In genomic region chr2:122194509-122194929, GRCm38 (mm10) we compare ENCODE assay signal across 10 mouse cellular contexts. TPM values are rescaled to one million over a fixed set of nuclear protein-coding genes. Genes with fewer than 3 reads are reported as not detected.
A peak's percentile ranks its signal among the peaks of the same experiment; 100 is the strongest.
DNase-seq lines count a peak whose midpoint lies in the region; ATAC-seq lines count a peak whose summit lies in the region.
"Had no signal": no experiment of that assay in that cellular context is flagged by ENCODE, and none has a peak within 500 bp of the region (broad histone marks: within the 10 kb centered on the region; RNA-seq: fewer than 3 reads in every experiment).

No protein-coding gene starts in this region.

- no peaks in the 10 kb centered on the region for H3K27me3 ChIP-seq in forebrain, embryonic 13.5 days
- H3K27me3 ChIP-seq in neural tube, embryonic 13.5 days = no peaks in the 10 kb centered on the region
- H3K27me3 ChIP-seq: embryonic facial prominence, embryonic 12.5 days; liver, embryonic 13.5 days had no signal

- H3K9ac ChIP-seq in forebrain, embryonic 13.5 days = no peak overlapping the region
- H3K9ac ChIP-seq in neural tube, embryonic 13.5 days = no peak overlapping the region
- H3K9ac ChIP-seq: embryonic facial prominence, embryonic 12.5 days; liver, embryonic 13.5 days had no signal

- DNase-seq in layer of hippocampus, adult 11-12 months (ENCODE audit: low spot score) = peak; percentile 15
- no peak for DNase-seq in layer of hippocampus, adult 8-10 months (ENCODE audit: low spot score in 2 of 2)
- DNase-seq in ZHBTc4 (ENCODE audit: low read depth, low spot score) = peak; percentile 25
- DNase-seq in layer of hippocampus, adult 9-11 months = peak; percentile 5
- no peak for DNase-seq in urinary bladder, postnatal 36 days (ENCODE audit: low spot score in 2 of 2)
- no peak for DNase-seq in gastrocnemius, postnatal 36 days
- DNase-seq: liver, embryonic 13.5 days had no signal

- no peaks in the 10 kb centered on the region for H3K4me1 ChIP-seq in forebrain, embryonic 13.5 days
- no peaks in the 10 kb centered on the region for H3K4me1 ChIP-seq in neural tube, embryonic 13.5 days (replicated peaks)
- H3K4me1 ChIP-seq: embryonic facial prominence, embryonic 12.5 days had no signal

- WGBS in forebrain, embryonic 13.5 days = 48% methylated on average over 1 of the region's 1 CpGs
- WGBS in neural tube, embryonic 13.5 days = 68% methylated on average over 1 of the region's 1 CpGs

- ATAC-seq in forebrain, embryonic 13.5 days = peak; percentile 73
- peak; percentile 67 for ATAC-seq in neural tube, embryonic 13.5 days (ENCODE audit: low read depth)

- no peaks in the 10 kb centered on the region for H3K9me3 ChIP-seq in forebrain, embryonic 13.5 days (replicated peaks)
- H3K9me3 ChIP-seq in neural tube, embryonic 13.5 days = no peaks in the 10 kb centered on the region
- H3K9me3 ChIP-seq: embryonic facial prominence, embryonic 12.5 days; liver, embryonic 13.5 days had no signal

- H3K4me3 ChIP-seq in forebrain, embryonic 13.5 days = no peak overlapping the region
- H3K4me3 ChIP-seq in neural tube, embryonic 13.5 days = no peak overlapping the region
- H3K4me3 ChIP-seq: embryonic facial prominence, embryonic 12.5 days; liver, embryonic 13.5 days had no signal

- H3K4me2 ChIP-seq in forebrain, embryonic 13.5 days = no peak overlapping the region
- no peak overlapping the region for H3K4me2 ChIP-seq in neural tube, embryonic 13.5 days
- H3K4me2 ChIP-seq: embryonic facial prominence, embryonic 12.5 days; liver, embryonic 13.5 days had no signal

- H3K36me3 ChIP-seq in forebrain, embryonic 13.5 days (ENCODE audit: poor library complexity, severe bottlenecking) = no peaks in the 10 kb centered on the region
- H3K36me3 ChIP-seq in neural tube, embryonic 13.5 days = no peaks in the 10 kb centered on the region
- H3K36me3 ChIP-seq: embryonic facial prominence, embryonic 12.5 days; liver, embryonic 13.5 days had no signal

- intact Hi-C loops in gastrocnemius, postnatal 36 days (cut with DNase I) = loop anchor here (2.0 to 5.0 kb wide), 2 partner anchors 48 to 108 kb away; no protein-coding TSS in a partner anchor

- no peak overlapping the region for H3K27ac ChIP-seq in forebrain, embryonic 13.5 days
- no peak overlapping the region for H3K27ac ChIP-seq in neural tube, embryonic 13.5 days (replicated peaks)
- H3K27ac ChIP-seq: embryonic facial prominence, embryonic 12.5 days; liver, embryonic 13.5 days had no signal

RNA-seq across cellular contexts. Expression of gene Terb2, which starts 8.4 kb away (rescaled TPM):
- total RNA-seq in layer of hippocampus, adult 8-10 months (2022) = not detected
- polyA plus RNA-seq in forebrain, embryonic 13.5 days (2015; fragmentation: Nextera tagmentation; extraction: Ambion mirVana) = not detected in 2 replicates
- not detected in 2 replicates for polyA plus RNA-seq in neural tube, embryonic 13.5 days (2015; fragmentation: Nextera tagmentation; extraction: Ambion mirVana)
- total RNA-seq in gastrocnemius, postnatal 36 days (2021) = not detected
- polyA plus RNA-seq: embryonic facial prominence, embryonic 12.5 days; liver, embryonic 13.5 days had no signal

RNA-seq across cellular contexts. Expression of gene Patl2, which starts 8.5 kb away (rescaled TPM):
- under 1 TPM in 2 of 4 experiments, not detected in 2; 0.23 to 0.29 TPM for total RNA-seq in layer of hippocampus, adult 8-10 months (2022)
- not detected in 2 replicates for polyA plus RNA-seq in forebrain, embryonic 13.5 days (2015; fragmentation: Nextera tagmentation; extraction: Ambion mirVana)
- polyA plus RNA-seq in neural tube, embryonic 13.5 days (2015; fragmentation: Nextera tagmentation; extraction: Ambion mirVana) = not detected in 2 replicates
- total RNA-seq in gastrocnemius, postnatal 36 days (2021) = not detected
- polyA plus RNA-seq: embryonic facial prominence, embryonic 12.5 days had no signal

RNA-seq across cellular contexts. Expression of gene Trim69, which starts 34.0 kb away (rescaled TPM):
- total RNA-seq in layer of hippocampus, adult 8-10 months (2022) = not detected
- polyA plus RNA-seq in forebrain, embryonic 13.5 days (2015; fragmentation: Nextera tagmentation; extraction: Ambion mirVana) = not detected in 2 replicates
- not detected in 2 replicates for polyA plus RNA-seq in neural tube, embryonic 13.5 days (2015; fragmentation: Nextera tagmentation; extraction: Ambion mirVana)
- total RNA-seq in gastrocnemius, postnatal 36 days (2021) = not detected
- polyA plus RNA-seq: embryonic facial prominence, embryonic 12.5 days; liver, embryonic 13.5 days had no signal

RNA-seq across cellular contexts. Expression of gene Sord, which starts 40.0 kb away (rescaled TPM):
- total RNA-seq in layer of hippocampus, adult 8-10 months (2022) = 10 to 100 TPM; 18.3 to 23.9 (median 21.9) TPM
- polyA plus RNA-seq in forebrain, embryonic 13.5 days (2015; fragmentation: Nextera tagmentation; extraction: Ambion mirVana) = 18.8 and 19.8 TPM in 2 replicates
- polyA plus RNA-seq in neural tube, embryonic 13.5 days (2015; fragmentation: Nextera tagmentation; extraction: Ambion mirVana) = 19.3 and 19.6 TPM in 2 replicates
- 10 to 100 TPM; 39.0 to 51.1 TPM for total RNA-seq in gastrocnemius, postnatal 36 days (2021)

RNA-seq across cellular contexts. Expression of gene B2m, which starts 47.0 kb away (rescaled TPM):
- total RNA-seq in layer of hippocampus, adult 8-10 months (2022) = 100 to 1,000 TPM; 103 to 516 (median 252) TPM
- 65.6 and 70.8 TPM in 2 replicates for polyA plus RNA-seq in forebrain, embryonic 13.5 days (2015; fragmentation: Nextera tagmentation; extraction: Ambion mirVana)
- polyA plus RNA-seq in neural tube, embryonic 13.5 days (2015; fragmentation: Nextera tagmentation; extraction: Ambion mirVana) = 141 and 142 TPM in 2 replicates
- total RNA-seq in gastrocnemius, postnatal 36 days (2021) = 10 to 100 TPM; 61.2 to 75.7 TPM

Comparison
In these comparisons a context has a peak if more than half of its experiments do, and no peak if none do; other contexts are left out.
1. DNase-seq: peak in layer of hippocampus, adult 11-12 months (single experiment), ZHBTc4 (single experiment) and layer of hippocampus, adult 9-11 months (single experiment); none in layer of hippocampus, adult 8-10 months (0 of 2), urinary bladder, postnatal 36 days (0 of 2) and gastrocnemius, postnatal 36 days (0 of 2).